Mouse (Mus musculus) bone marrow, adult 2 months (tissue): ENCODE measurements around the gene Pde4c.

Source experiments
- CTCF ChIP-seq: fragments of 200-500 bp; IDR thresholded peaks from 2 replicates; pipeline ENCODE4 v1.5.1; 2011; ENCODE audit warnings: low read length, control low read depth; ENCODE audit not compliant: control insufficient read depth, insufficient read depth
- POLR2A ChIP-seq: fragments of 200-500 bp; IDR thresholded peaks from 2 replicates; pipeline ENCODE4 v1.6.1; 2011; ENCODE audit warnings: low read depth, mild to moderate bottlenecking, control low read depth, low read length, borderline replicate concordance; ENCODE audit not compliant: control insufficient read depth

GRCm38 (mm10) chr8:70699116-70699833, 24.2 kb upstream of the Pde4c start:
- TF ChIP-seq CTCF (no peak), POLR2A (no peak)
